Mouse (Mus musculus): ENCODE results near the gene Tlr9. TPM values are rescaled to one million over a fixed set of nuclear protein-coding genes. Genes with fewer than 3 reads are reported as not detected.

Gene Tlr9
- polyA plus RNA-seq, 1 experiment from 2014 or later = 0.07 TPM

DNA sequence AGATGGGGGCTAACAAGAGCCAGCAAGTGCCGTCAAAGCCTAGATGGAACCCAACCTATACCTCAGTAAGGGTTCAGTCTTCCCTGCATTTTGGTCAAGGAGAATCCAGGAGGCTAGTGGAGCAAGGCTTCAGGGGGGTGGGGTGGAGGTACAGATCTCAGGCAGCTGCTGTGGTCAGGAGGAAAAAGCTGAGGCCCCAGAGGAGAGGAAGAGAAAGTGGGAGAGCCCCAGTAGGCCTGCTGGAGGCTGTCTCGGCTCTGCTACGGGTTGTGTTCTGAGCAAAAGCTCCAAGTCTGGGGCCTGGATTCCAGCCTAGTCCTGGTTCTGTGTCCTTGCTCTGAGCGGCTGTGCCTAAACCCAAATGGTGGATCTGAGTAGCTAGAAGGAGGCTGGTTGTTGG is 596 bp downstream of the Tlr9 start:
- Histone ChIP-seq H3K27me3 (peaks cover 51% of the 10 kb centered on the region), H3K4me1 (replicated peaks) (peaks cover 21% of the 10 kb centered on the region), H3K4me3 (replicated peaks) (no peak overlapping the region), H3K36me3 (no peaks in the 10 kb centered on the region), H3K27ac (0 out of 2 replicates have a peak overlapping the region, but pooled peaks have one; percentile 29), H3K9ac (no peak overlapping the region), H3K9me3 (replicated peaks) (no peaks in the 10 kb centered on the region), H3K4me2 (no peak overlapping the region)
- DNase-seq (no peak), ATAC-seq (ENCODE audit: low read depth) (no peak)
- 46% methylated on average over 4 of the region's 4 CpGs for WGBS (ENCODE audit: insufficient replicate concordance)

DNA sequence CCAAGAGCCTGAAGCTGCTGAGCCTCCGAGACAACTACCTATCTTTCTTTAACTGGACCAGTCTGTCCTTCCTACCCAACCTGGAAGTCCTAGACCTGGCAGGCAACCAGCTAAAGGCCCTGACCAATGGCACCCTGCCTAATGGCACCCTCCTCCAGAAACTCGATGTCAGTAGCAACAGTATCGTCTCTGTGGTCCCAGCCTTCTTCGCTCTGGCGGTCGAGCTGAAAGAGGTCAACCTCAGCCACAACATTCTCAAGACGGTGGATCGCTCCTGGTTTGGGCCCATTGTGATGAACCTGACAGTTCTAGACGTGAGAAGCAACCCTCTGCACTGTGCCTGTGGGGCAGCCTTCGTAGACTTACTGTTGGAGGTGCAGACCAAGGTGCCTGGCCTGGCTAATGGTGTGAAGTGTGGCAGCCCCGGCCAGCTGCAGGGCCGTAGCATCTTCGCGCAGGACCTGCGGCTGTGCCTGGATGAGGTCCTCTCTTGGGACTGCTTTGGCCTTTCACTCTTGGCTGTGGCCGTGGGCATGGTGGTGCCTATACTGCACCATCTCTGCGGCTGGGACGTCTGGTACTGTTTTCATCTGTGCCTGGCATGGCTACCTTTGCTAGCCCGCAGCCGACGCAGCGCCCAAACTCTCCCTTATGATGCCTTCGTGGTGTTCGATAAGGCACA is 3.2 kb downstream of the Tlr9 start:
- WGBS (ENCODE audit: insufficient replicate concordance) = 50% methylated on average over 24 of the region's 24 CpGs
- peaks cover 27% of the 10 kb centered on the region for H3K4me1 ChIP-seq (replicated peaks)
- H3K36me3 ChIP-seq = no peaks in the 10 kb centered on the region
- H3K27ac ChIP-seq = no peak overlapping the region
- H3K9ac ChIP-seq = 0 out of 2 replicates have a peak overlapping the region, but pooled peaks have one; percentile 17
- ATAC-seq (ENCODE audit: low read depth) (no peak), DNase-seq (no peak)
- H3K4me2 ChIP-seq = peak overlapping the region; percentile 57
- H3K9me3 ChIP-seq (replicated peaks) = no peaks in the 10 kb centered on the region
- H3K27me3 ChIP-seq = peaks cover 56% of the 10 kb centered on the region
- H3K4me3 ChIP-seq (replicated peaks) = peak overlapping the region; percentile 20

DNA sequence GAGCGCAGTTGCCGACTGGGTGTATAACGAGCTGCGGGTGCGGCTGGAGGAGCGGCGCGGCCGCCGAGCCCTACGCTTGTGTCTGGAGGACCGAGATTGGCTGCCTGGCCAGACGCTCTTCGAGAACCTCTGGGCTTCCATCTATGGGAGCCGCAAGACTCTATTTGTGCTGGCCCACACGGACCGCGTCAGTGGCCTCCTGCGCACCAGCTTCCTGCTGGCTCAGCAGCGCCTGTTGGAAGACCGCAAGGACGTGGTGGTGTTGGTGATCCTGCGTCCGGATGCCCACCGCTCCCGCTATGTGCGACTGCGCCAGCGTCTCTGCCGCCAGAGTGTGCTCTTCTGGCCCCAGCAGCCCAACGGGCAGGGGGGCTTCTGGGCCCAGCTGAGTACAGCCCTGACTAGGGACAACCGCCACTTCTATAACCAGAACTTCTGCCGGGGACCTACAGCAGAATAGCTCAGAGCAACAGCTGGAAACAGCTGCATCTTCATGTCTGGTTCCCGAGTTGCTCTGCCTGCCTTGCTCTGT is 3.8 kb downstream of the Tlr9 start:
- H3K4me1 ChIP-seq (replicated peaks) = peaks cover 27% of the 10 kb centered on the region
- H3K36me3 ChIP-seq = no peaks in the 10 kb centered on the region
- H3K9ac ChIP-seq = 0 out of 2 replicates have a peak overlapping the region, but pooled peaks have one; percentile 17
- peak overlapping the region; percentile 57 for H3K4me2 ChIP-seq
- peaks cover 56% of the 10 kb centered on the region for H3K27me3 ChIP-seq
- peak; percentile 19; the same call in 1 of the 2 replicates for ATAC-seq (ENCODE audit: low read depth)
- peak overlapping the region; percentile 20 for H3K4me3 ChIP-seq (replicated peaks)
- no peak overlapping the region for H3K27ac ChIP-seq
- no peaks in the 10 kb centered on the region for H3K9me3 ChIP-seq (replicated peaks)
- DNase-seq = no peak
- WGBS (ENCODE audit: insufficient replicate concordance) = 3% methylated on average over 34 of the region's 34 CpGs

DNA sequence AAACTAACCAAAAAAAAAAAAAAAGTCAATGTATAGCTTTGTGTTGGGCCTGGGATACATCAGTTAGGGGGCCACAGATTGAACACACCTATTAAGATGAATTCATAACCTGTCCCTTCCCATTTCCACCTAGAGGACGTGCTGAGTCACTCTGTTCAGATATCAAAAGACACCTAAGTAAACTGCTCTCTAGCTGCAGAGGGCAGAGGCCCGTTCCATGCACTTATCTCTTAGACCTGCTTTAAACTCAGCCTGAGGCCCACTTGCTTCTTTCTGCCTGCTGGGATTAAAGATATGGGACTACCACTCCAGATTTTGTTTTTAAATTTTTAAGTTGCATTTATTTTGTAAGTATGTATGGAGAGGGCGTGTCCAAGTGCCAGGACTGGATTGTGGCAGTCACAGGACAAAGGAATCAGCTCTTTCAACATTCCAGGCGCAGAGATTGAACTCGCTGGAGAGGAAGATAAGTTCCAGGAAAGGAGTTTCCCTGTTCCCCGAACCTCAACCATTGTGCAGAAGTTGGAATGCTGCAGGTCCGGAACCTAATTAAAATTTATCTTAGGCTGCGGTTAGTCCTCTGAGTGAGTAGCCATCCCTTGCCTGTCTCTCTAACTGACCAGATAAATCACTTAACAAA is 5.5 kb downstream of the Tlr9 start:
- peaks cover 4% of the 10 kb centered on the region; the same call in 1 of the 2 replicates for H3K36me3 ChIP-seq
- H3K9me3 ChIP-seq (replicated peaks) = no peaks in the 10 kb centered on the region
- no peak overlapping the region for H3K4me3 ChIP-seq (replicated peaks)
- peaks cover 27% of the 10 kb centered on the region for H3K4me1 ChIP-seq (replicated peaks)
- WGBS (ENCODE audit: insufficient replicate concordance) = 44% methylated on average over 8 of the region's 8 CpGs
- DNase-seq (no peak), ATAC-seq (ENCODE audit: low read depth) (peak; percentile 62)
- peaks cover 47% of the 10 kb centered on the region for H3K27me3 ChIP-seq
- H3K9ac ChIP-seq = no peak overlapping the region
- no peak overlapping the region for H3K27ac ChIP-seq
- H3K4me2 ChIP-seq = no peak overlapping the region

DNA sequence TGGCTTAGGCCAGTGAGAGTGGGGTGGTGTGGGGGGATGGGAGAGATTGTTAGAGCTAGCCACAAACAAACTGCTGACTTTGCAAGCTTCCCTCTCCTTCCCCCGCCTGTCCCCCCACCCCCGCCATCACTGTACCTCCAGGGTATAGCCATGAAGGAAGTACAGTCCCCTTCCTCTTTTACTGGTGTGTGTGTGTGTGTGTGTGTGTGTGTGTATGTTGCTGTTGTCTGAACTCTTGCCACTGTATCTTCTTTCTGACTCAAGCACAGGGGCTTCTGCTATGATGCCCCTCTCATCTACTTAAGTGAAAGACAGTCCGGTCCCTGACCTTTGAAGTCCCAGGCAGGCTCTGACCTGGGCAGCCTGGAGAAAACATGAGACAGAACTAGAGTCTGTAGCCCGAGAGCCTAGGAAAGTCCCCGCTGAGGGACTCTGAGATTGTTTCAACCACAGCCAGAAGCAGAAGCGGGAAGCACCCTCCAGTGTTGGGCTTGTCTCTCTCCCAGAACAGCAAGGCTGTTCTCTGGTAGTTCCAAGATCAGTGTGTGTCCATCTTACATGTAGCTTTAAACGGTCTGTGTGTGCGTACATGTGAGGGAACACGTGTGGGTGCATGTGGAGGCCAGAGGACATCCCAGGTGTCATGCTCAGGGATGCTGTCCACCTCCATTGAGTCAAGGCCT is 7.8 kb downstream of the Tlr9 start:
- Histone ChIP-seq H3K9ac (no peak overlapping the region), H3K9me3 (replicated peaks) (no peaks in the 10 kb centered on the region), H3K4me1 (replicated peaks) (peaks cover 27% of the 10 kb centered on the region), H3K27me3 (peaks cover 27% of the 10 kb centered on the region), H3K36me3 (peaks cover 26% of the 10 kb centered on the region), H3K4me3 (replicated peaks) (no peak overlapping the region), H3K27ac (peak overlapping the region; percentile 23), H3K4me2 (no peak overlapping the region)
- DNase-seq (no peak), ATAC-seq (ENCODE audit: low read depth) (0 out of 2 replicates have a peak, but pooled peaks have one; percentile 9)
- WGBS (ENCODE audit: insufficient replicate concordance) = 43% methylated on average over 9 of the region's 9 CpGs

DNA sequence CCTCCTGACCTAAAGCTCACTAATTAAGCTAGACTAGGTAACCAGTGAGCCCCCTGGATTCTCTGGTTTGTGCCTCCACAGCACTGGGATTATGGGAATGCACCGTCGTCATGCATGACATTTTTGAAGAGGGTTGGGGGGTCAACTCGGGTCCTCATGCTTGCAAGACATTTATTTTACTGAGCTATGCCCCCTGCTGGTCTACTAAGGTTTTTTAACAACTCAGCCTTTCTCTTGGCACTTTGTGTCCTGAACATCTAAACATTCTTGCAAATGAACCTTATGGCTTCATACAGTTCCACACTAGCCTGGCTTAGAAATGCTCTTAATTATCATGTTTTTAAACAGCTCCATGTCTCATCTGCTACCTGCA is 8.3 kb downstream of the Tlr9 start:
- 33% methylated on average over 3 of the region's 3 CpGs for WGBS (ENCODE audit: insufficient replicate concordance)
- Histone ChIP-seq H3K9ac (no peak overlapping the region), H3K9me3 (replicated peaks) (no peaks in the 10 kb centered on the region), H3K4me3 (replicated peaks) (no peak overlapping the region), H3K36me3 (peaks cover 31% of the 10 kb centered on the region), H3K4me1 (replicated peaks) (peaks cover 26% of the 10 kb centered on the region), H3K27me3 (peaks cover 21% of the 10 kb centered on the region), H3K4me2 (no peak overlapping the region), H3K27ac (peak overlapping the region; percentile 23; the same call in 1 of the 2 replicates)
- DNase-seq (no peak), ATAC-seq (ENCODE audit: low read depth) (no peak)

DNA sequence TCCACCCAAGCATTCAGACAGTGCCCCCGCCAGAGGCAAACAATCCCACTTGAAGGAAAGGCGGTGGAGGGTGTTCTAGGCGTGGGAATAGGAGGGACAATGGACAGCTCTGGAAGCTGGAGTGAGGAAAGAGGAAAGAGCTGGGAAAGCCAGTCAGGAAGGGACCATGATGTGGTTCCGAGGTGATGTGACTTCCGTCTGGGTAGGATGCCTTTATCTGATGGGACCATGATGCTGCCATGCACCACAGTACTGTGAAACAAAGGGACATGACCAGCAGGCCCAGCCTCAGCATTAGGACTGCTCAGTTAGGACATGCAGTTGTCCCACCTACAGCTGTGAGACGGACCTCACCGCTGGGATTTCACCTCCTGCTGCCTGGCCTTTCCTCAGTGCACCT is 8.8 kb downstream of the Tlr9 start:
- no peak overlapping the region for H3K4me2 ChIP-seq

DNA sequence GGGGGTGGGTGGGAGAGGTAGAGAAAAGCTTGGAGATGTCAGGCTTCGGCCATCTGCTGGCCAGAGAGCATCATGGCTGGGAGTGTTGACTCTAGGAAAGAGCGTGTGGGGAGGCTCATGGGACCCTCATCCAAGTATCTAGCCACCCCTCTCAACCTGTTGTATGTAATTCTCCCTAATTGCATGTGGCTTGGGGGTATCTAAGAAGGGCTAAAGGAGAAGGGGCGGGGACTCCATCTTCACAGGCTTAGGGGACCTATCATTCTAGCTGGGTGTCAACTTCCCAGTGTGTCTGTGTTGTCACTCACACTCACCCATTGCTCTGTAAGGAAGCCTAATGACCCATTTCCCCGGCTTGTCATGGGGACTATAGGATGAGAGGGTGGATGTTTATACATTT is 9.4 kb downstream of the Tlr9 start:
- Histone ChIP-seq H3K9ac (no peak overlapping the region), H3K4me1 (replicated peaks) (peaks cover 23% of the 10 kb centered on the region), H3K9me3 (replicated peaks) (no peaks in the 10 kb centered on the region), H3K27me3 (peaks cover 12% of the 10 kb centered on the region), H3K27ac (no peak overlapping the region), H3K4me3 (replicated peaks) (no peak overlapping the region), H3K4me2 (no peak overlapping the region), H3K36me3 (peaks cover 41% of the 10 kb centered on the region)
- DNase-seq (no peak), ATAC-seq (ENCODE audit: low read depth) (no peak)
- 60% methylated on average over 4 of the region's 4 CpGs for WGBS (ENCODE audit: insufficient replicate concordance)

More for the DNA sequence above, 8.8 kb downstream of the Tlr9 start:
- Histone ChIP-seq H3K4me3 (replicated peaks) (no peak overlapping the region), H3K27ac (no peak overlapping the region), H3K36me3 (peaks cover 35% of the 10 kb centered on the region), H3K9ac (no peak overlapping the region), H3K4me1 (replicated peaks) (peaks cover 24% of the 10 kb centered on the region), H3K27me3 (peaks cover 16% of the 10 kb centered on the region), H3K9me3 (replicated peaks) (no peaks in the 10 kb centered on the region)
- 48% methylated on average over 7 of the region's 7 CpGs for WGBS (ENCODE audit: insufficient replicate concordance)
- no peak for DNase-seq
- no peak for ATAC-seq (ENCODE audit: low read depth)

DNA sequence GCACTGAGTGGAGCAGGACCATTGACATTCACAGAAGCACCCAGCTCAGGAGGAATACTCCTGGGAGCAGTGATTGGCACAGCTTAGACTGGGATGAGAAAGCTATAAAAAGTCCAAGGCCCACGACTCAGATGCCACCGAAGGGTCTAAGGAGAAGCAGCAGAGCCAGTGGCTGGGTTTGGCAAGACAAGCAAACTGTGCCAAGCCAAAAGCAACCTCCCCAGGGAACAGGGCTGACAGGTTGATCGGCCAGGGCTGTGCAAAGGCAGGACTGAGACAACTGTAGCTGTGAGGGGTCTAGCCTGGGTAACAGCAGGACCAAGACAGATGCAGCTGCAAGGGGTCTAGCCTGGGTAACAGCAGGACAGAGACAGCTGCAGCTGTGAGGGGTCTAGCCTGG is 10.6 kb downstream of the Tlr9 start:
- Histone ChIP-seq H3K36me3 (peaks cover 52% of the 10 kb centered on the region), H3K9me3 (replicated peaks) (no peaks in the 10 kb centered on the region)
- DNase-seq = no peak

DNA sequence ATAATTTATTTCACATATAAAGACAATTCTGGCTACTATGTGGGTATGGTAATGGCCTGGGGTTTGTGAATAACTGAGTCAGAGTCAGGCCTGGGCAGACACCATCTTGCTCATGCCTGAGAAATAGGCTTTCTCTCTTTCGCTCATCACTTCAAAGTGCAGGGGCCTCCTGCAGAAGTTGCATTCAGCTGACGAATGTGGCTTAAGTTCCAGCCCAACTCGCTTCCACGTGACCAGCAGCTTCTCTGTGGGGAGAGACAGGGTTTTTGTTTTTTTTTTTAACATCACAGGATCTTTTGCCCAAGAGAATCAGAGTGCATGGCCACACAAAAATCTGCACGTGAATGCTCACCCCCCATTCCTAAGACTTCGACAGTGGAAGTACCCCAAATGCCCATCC is 11.6 kb downstream of the Tlr9 start:
- Histone ChIP-seq H3K4me2 (no peak overlapping the region), H3K4me3 (replicated peaks) (no peak overlapping the region), H3K36me3 (peaks cover 62% of the 10 kb centered on the region), H3K27me3 (peaks cover 5% of the 10 kb centered on the region), H3K27ac (no peak overlapping the region), H3K9ac (no peak overlapping the region), H3K4me1 (replicated peaks) (0 out of 2 replicates have a peak, but pooled peaks cover 5% of the 10 kb centered on the region), H3K9me3 (replicated peaks) (no peaks in the 10 kb centered on the region)
- ATAC-seq (ENCODE audit: low read depth) (no peak), DNase-seq (no peak)
- 77% methylated on average over 6 of the region's 6 CpGs for WGBS (ENCODE audit: insufficient replicate concordance)

More for the DNA sequence above, 10.6 kb downstream of the Tlr9 start:
- H3K4me3 ChIP-seq (replicated peaks) = no peak overlapping the region
- no peak overlapping the region for H3K9ac ChIP-seq
- peaks cover 5% of the 10 kb centered on the region for H3K27me3 ChIP-seq
- ATAC-seq (ENCODE audit: low read depth) = no peak
- WGBS (ENCODE audit: insufficient replicate concordance) = 72% methylated on average over 3 of the region's 3 CpGs
- no peak overlapping the region for H3K27ac ChIP-seq
- H3K4me2 ChIP-seq = no peak overlapping the region
- peaks cover 12% of the 10 kb centered on the region for H3K4me1 ChIP-seq (replicated peaks)

DNA sequence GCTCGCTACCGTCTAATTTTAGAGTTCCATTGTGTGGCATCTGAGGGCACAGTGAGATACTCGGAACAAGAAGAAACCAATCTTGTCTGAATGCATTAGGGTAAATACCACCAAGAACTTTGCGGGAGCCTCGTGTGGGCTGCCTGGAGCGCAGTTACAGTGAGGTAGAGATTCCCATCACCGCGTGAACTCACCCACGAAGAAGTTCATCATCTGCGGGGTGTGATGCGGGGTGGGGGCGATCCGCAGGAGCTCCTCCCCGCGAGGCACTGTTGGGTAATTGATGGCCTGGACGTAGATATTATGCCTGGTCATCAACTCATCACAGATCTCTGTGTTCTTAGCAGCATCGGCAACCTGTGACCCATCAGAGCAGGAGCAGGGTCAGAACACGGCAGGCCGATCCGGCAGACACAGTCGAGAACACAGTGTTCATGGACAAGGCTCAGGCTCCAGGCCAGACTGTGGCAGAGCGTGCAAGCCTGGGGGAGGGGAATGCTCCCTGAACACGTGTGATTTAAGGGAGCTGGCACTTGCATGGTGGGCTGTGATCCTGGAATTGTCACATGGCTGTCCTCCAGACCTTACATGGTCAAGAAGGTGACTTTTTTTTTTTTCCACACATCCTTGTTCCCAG is 12.9 kb downstream of the Tlr9 start:
- ATAC-seq (ENCODE audit: low read depth) = no peak
- no peak overlapping the region for H3K27ac ChIP-seq
- no peak for DNase-seq
- H3K4me2 ChIP-seq = no peak overlapping the region
- H3K9me3 ChIP-seq (replicated peaks) = no peaks in the 10 kb centered on the region
- H3K36me3 ChIP-seq = peaks cover 76% of the 10 kb centered on the region
- 0 out of 2 replicates have a peak, but pooled peaks cover 5% of the 10 kb centered on the region for H3K4me1 ChIP-seq (replicated peaks)
- WGBS (ENCODE audit: insufficient replicate concordance) = 82% methylated on average over 23 of the region's 23 CpGs
- H3K9ac ChIP-seq = no peak overlapping the region
- peaks cover 2% of the 10 kb centered on the region for H3K27me3 ChIP-seq
- no peak overlapping the region for H3K4me3 ChIP-seq (replicated peaks)
